8 mouse cellular contexts compared by ENCODE assay signal in genomic region chr2:131094823-131095222, GRCm38 (mm10). TPM values are rescaled to one million over a fixed set of nuclear protein-coding genes. Genes with fewer than 3 reads are reported as not detected.
DNase-seq lines count a peak whose midpoint lies in the region; ATAC-seq and TF ChIP-seq lines count a peak whose summit lies in the region.

No protein-coding gene starts in this region.

- H3K4me3 ChIP-seq in midbrain, embryonic 10.5 days: no peak overlapping the region
- no peak overlapping the region for H3K4me3 ChIP-seq in midbrain, embryonic 16.5 days (ENCODE audit: low read depth, low read length)
- no peak overlapping the region for H3K4me3 ChIP-seq in intestine, embryonic 14.5 days (ENCODE audit: low read depth, low read length)
- H3K4me3 ChIP-seq in midbrain, embryonic 15.5 days: no peak overlapping the region
- H3K4me3 ChIP-seq in spleen, adult 2 months (ENCODE audit: extremely low read depth, insufficient read depth, insufficient read length): no peak overlapping the region

- no peaks in the 10 kb centered on the region for H3K9me3 ChIP-seq in midbrain, embryonic 10.5 days (replicated peaks)
- no peaks in the 10 kb centered on the region for H3K9me3 ChIP-seq in midbrain, embryonic 16.5 days (replicated peaks; ENCODE audit: control insufficient read depth, low read length, poor library complexity, severe bottlenecking)
- H3K9me3 ChIP-seq in intestine, embryonic 14.5 days (ENCODE audit: control insufficient read depth, low read length): no peaks in the 10 kb centered on the region
- no peaks in the 10 kb centered on the region for H3K9me3 ChIP-seq in midbrain, embryonic 15.5 days

- H3K27me3 ChIP-seq in midbrain, embryonic 10.5 days (ENCODE audit: low read depth, poor library complexity, severe bottlenecking): no peaks in the 10 kb centered on the region
- no peaks in the 10 kb centered on the region for H3K27me3 ChIP-seq in midbrain, embryonic 16.5 days (ENCODE audit: control insufficient read depth, insufficient read depth, low read depth, low read length)
- H3K27me3 ChIP-seq in intestine, embryonic 14.5 days (replicated peaks; ENCODE audit: control insufficient read depth, insufficient read depth, low read length): no peaks in the 10 kb centered on the region
- no peaks in the 10 kb centered on the region for H3K27me3 ChIP-seq in midbrain, embryonic 15.5 days (replicated peaks)
- no peaks in the 10 kb centered on the region for H3K27me3 ChIP-seq in spleen, adult 2 months (ENCODE audit: control insufficient read depth, insufficient read depth, low read length)

- no peak overlapping the region for H3K4me2 ChIP-seq in midbrain, embryonic 16.5 days (ENCODE audit: low read length)
- no peak overlapping the region for H3K4me2 ChIP-seq in intestine, embryonic 14.5 days (ENCODE audit: low read length)
- no peak overlapping the region for H3K4me2 ChIP-seq in midbrain, embryonic 15.5 days

- 3% methylated on average over 1 of the region's 1 CpGs for WGBS in midbrain, embryonic 10.5 days
- 0% methylated on average over 1 of the region's 1 CpGs for WGBS in midbrain, embryonic 16.5 days
- WGBS in intestine, embryonic 14.5 days: 0% methylated on average over 1 of the region's 1 CpGs
- WGBS in midbrain, embryonic 15.5 days: 0% methylated on average over 1 of the region's 1 CpGs
- 0% methylated on average over 1 of the region's 1 CpGs for WGBS in spleen, adult 2 months

- no peak overlapping the region for H3K27ac ChIP-seq in midbrain, embryonic 10.5 days (replicated peaks)
- H3K27ac ChIP-seq in midbrain, embryonic 16.5 days (ENCODE audit: low read length): no peak overlapping the region
- no peak overlapping the region for H3K27ac ChIP-seq in intestine, embryonic 14.5 days (ENCODE audit: low read depth)
- no peak overlapping the region for H3K27ac ChIP-seq in midbrain, embryonic 15.5 days
- no peak overlapping the region for H3K27ac ChIP-seq in spleen, adult 2 months (ENCODE audit: insufficient read depth, low read length)

- ATAC-seq in midbrain, embryonic 16.5 days: no peak
- 0 out of 2 replicates have a peak, but pooled peaks have one; percentile 29 for ATAC-seq in intestine, embryonic 14.5 days (replicated peaks; ENCODE audit: low FRiP score, low TSS enrichment, low read depth)
- ATAC-seq in midbrain, embryonic 15.5 days (replicated peaks): peak; percentile 37; the same call in 1 of the 2 replicates

- DNase-seq in midbrain, embryonic 10.5 days (ENCODE audit: low spot score): peak; percentile 72
- peak; percentile 81 to 83 for DNase-seq in cerebellum, postnatal 25 days
- DNase-seq in gastrocnemius, adult 18-20 months (ENCODE audit: low spot score): peak; percentile 83
- DNase-seq in intestine, embryonic 14.5 days (ENCODE audit: low spot score): peak; percentile 87
- DNase-seq in left cerebral cortex, postnatal 25 days (ENCODE audit: low spot score in 2 of 2): peak; percentile 81 to 83
- DNase-seq in spleen, adult 2 months (ENCODE audit: low read depth in 1 of 2, low spot score in 2 of 2): peak; percentile 25 to 63

- peaks cover 11% of the 10 kb centered on the region for H3K4me1 ChIP-seq in midbrain, embryonic 10.5 days
- H3K4me1 ChIP-seq in midbrain, embryonic 16.5 days (ENCODE audit: control insufficient read depth, insufficient read depth, low read length): no peaks in the 10 kb centered on the region
- peaks cover 7% of the 10 kb centered on the region; the same call in 1 of the 2 replicates for H3K4me1 ChIP-seq in intestine, embryonic 14.5 days (replicated peaks; ENCODE audit: control insufficient read depth, insufficient read depth, low read length)
- no peaks in the 10 kb centered on the region for H3K4me1 ChIP-seq in midbrain, embryonic 15.5 days
- H3K4me1 ChIP-seq in spleen, adult 2 months (ENCODE audit: control insufficient read depth, insufficient read depth, insufficient read length): no peaks in the 10 kb centered on the region; the same call in 1 of the 2 replicates

- intact Hi-C loops in left cerebral cortex, postnatal 25 days (cut with DNase I): loop anchor here (1.0 to 5.0 kb wide), 5 partner anchors 47 to 322 kb away; partner anchors contain the start of genes 1700037H04Rik and Mavs

- no peak overlapping the region for H3K9ac ChIP-seq in midbrain, embryonic 16.5 days (ENCODE audit: low read depth, low read length)
- no peak overlapping the region for H3K9ac ChIP-seq in intestine, embryonic 14.5 days (ENCODE audit: low read length)
- H3K9ac ChIP-seq in midbrain, embryonic 15.5 days: no peak overlapping the region

- no peaks in the 10 kb centered on the region for H3K36me3 ChIP-seq in midbrain, embryonic 10.5 days
- no peaks in the 10 kb centered on the region for H3K36me3 ChIP-seq in midbrain, embryonic 16.5 days (ENCODE audit: control insufficient read depth, insufficient read depth, low read length)
- no peaks in the 10 kb centered on the region for H3K36me3 ChIP-seq in intestine, embryonic 14.5 days (ENCODE audit: control insufficient read depth, insufficient read depth, low read length)
- no peaks in the 10 kb centered on the region for H3K36me3 ChIP-seq in midbrain, embryonic 15.5 days (replicated peaks)
- H3K36me3 ChIP-seq in spleen, adult 2 months (ENCODE audit: control insufficient read depth, insufficient read depth, low read length): no peaks in the 10 kb centered on the region

- TF ChIP-seq POLR2A in spleen, adult 2 months (IDR thresholded peaks at IDR 0.05; ENCODE audit: low read depth, low read length): no peak

- peak; percentile 99 for TF ChIP-seq CTCF in spleen, adult 2 months (IDR thresholded peaks at IDR 0.05; ENCODE audit: extremely low read depth, insufficient read depth, insufficient read length, insufficient replicate concordance)

RNA-seq across cellular contexts. Expression of gene Siglec1, which starts 8.3 kb away (rescaled TPM):
- polyA plus RNA-seq in midbrain, embryonic 10.5 days (2016; fragmentation: Nextera tagmentation; extraction: Ambion mirVana): 0.12 TPM in 2 replicates
- 0.15 and 0.18 TPM in 2 replicates for polyA plus RNA-seq in midbrain, embryonic 16.5 days (2015; fragmentation: Nextera tagmentation; extraction: Ambion mirVana)
- total RNA-seq in gastrocnemius, adult 18-20 months (2021): under 1 TPM; 0.59 to 0.71 TPM
- polyA plus RNA-seq in intestine, embryonic 14.5 days (2014; fragmentation: Nextera tagmentation; extraction: Ambion mirVana): 0.30 and 0.41 TPM in 2 replicates
- under 1 TPM; 0.23 to 0.28 TPM for total RNA-seq in left cerebral cortex, postnatal 25 days (2021)
- 0.27 and 0.59 TPM in 2 replicates for polyA plus RNA-seq in midbrain, embryonic 15.5 days (2015; fragmentation: Nextera tagmentation; extraction: Ambion mirVana)
- polyA plus RNA-seq in spleen, adult 2 months (2012; rRNA removed): 36.1 and 42.3 TPM in 2 replicates

RNA-seq across cellular contexts. Expression of gene Adam33, which starts 31.2 kb away (rescaled TPM):
- 0.84 and 1.1 TPM in 2 replicates for polyA plus RNA-seq in midbrain, embryonic 10.5 days (2016; fragmentation: Nextera tagmentation; extraction: Ambion mirVana)
- polyA plus RNA-seq in midbrain, embryonic 16.5 days (2015; fragmentation: Nextera tagmentation; extraction: Ambion mirVana): 1.2 and 1.5 TPM in 2 replicates
- 1 to 10 TPM; 1.3 to 1.9 TPM for total RNA-seq in gastrocnemius, adult 18-20 months (2021)
- polyA plus RNA-seq in intestine, embryonic 14.5 days (2014; fragmentation: Nextera tagmentation; extraction: Ambion mirVana): 1.8 and 1.9 TPM in 2 replicates
- 1 to 10 TPM; 4.1 to 6.9 TPM for total RNA-seq in left cerebral cortex, postnatal 25 days (2021)
- polyA plus RNA-seq in midbrain, embryonic 15.5 days (2015; fragmentation: Nextera tagmentation; extraction: Ambion mirVana): 1.3 and 2.1 TPM in 2 replicates
- 17.5 and 18.9 TPM in 2 replicates for polyA plus RNA-seq in spleen, adult 2 months (2012; rRNA removed)

RNA-seq across cellular contexts. Expression of gene Hspa12b, which starts 32.3 kb away (rescaled TPM):
- polyA plus RNA-seq in midbrain, embryonic 10.5 days (2016; fragmentation: Nextera tagmentation; extraction: Ambion mirVana): 6.5 and 7.6 TPM in 2 replicates
- polyA plus RNA-seq in midbrain, embryonic 16.5 days (2015; fragmentation: Nextera tagmentation; extraction: Ambion mirVana): 4.5 and 5.0 TPM in 2 replicates
- total RNA-seq in gastrocnemius, adult 18-20 months (2021): 10 to 100 TPM in 1 of 2 experiments, 1 to 10 TPM in 1; 8.9 to 14.9 TPM
- 5.4 and 6.8 TPM in 2 replicates for polyA plus RNA-seq in intestine, embryonic 14.5 days (2014; fragmentation: Nextera tagmentation; extraction: Ambion mirVana)
- total RNA-seq in left cerebral cortex, postnatal 25 days (2021): 1 to 10 TPM; 8.9 TPM
- polyA plus RNA-seq in midbrain, embryonic 15.5 days (2015; fragmentation: Nextera tagmentation; extraction: Ambion mirVana): 4.4 and 4.6 TPM in 2 replicates
- polyA plus RNA-seq in spleen, adult 2 months (2012; rRNA removed): 2.0 and 2.1 TPM in 2 replicates

RNA-seq across cellular contexts. Expression of gene Gm11037, which starts 38.5 kb away (rescaled TPM):
- polyA plus RNA-seq in midbrain, embryonic 10.5 days (2016; fragmentation: Nextera tagmentation; extraction: Ambion mirVana): not detected in 2 replicates
- not detected in 2 replicates for polyA plus RNA-seq in midbrain, embryonic 16.5 days (2015; fragmentation: Nextera tagmentation; extraction: Ambion mirVana)
- not detected for total RNA-seq in gastrocnemius, adult 18-20 months (2021)
- polyA plus RNA-seq in intestine, embryonic 14.5 days (2014; fragmentation: Nextera tagmentation; extraction: Ambion mirVana): not detected in 2 replicates
- total RNA-seq in left cerebral cortex, postnatal 25 days (2021): not detected
- not detected in 2 replicates for polyA plus RNA-seq in midbrain, embryonic 15.5 days (2015; fragmentation: Nextera tagmentation; extraction: Ambion mirVana)
- not detected in 2 replicates for polyA plus RNA-seq in spleen, adult 2 months (2012; rRNA removed)

RNA-seq across cellular contexts. Expression of gene Gfra4, which starts 51.9 kb away (rescaled TPM):
- polyA plus RNA-seq in midbrain, embryonic 10.5 days (2016; fragmentation: Nextera tagmentation; extraction: Ambion mirVana): 3.6 and 3.7 TPM in 2 replicates
- polyA plus RNA-seq in midbrain, embryonic 16.5 days (2015; fragmentation: Nextera tagmentation; extraction: Ambion mirVana): 45.9 and 49.8 TPM in 2 replicates
- 1 to 10 TPM; 1.8 to 1.9 TPM for total RNA-seq in gastrocnemius, adult 18-20 months (2021)
- polyA plus RNA-seq in intestine, embryonic 14.5 days (2014; fragmentation: Nextera tagmentation; extraction: Ambion mirVana): 13.7 and 15.8 TPM in 2 replicates
- total RNA-seq in left cerebral cortex, postnatal 25 days (2021): 10 to 100 TPM; 58.3 to 63.0 TPM
- polyA plus RNA-seq in midbrain, embryonic 15.5 days (2015; fragmentation: Nextera tagmentation; extraction: Ambion mirVana): 39.4 and 43.1 TPM in 2 replicates
- polyA plus RNA-seq in spleen, adult 2 months (2012; rRNA removed): 3.2 and 4.3 TPM in 2 replicates

Comparison
In these comparisons a context has a peak if more than half of its experiments do, and no peak if none do; other contexts are left out.
1. RNA of gene Siglec1, which starts 8.3 kb away (polyA plus RNA-seq): 36.1 to 42.3 TPM in spleen, adult 2 months; 0.30 to 0.41 TPM in intestine, embryonic 14.5 days, 0.27 to 0.59 TPM in midbrain, embryonic 15.5 days, 0.15 to 0.18 TPM in midbrain, embryonic 16.5 days and 0.12 TPM in midbrain, embryonic 10.5 days; every median in the first group is over 10 times any median in the second.
2. Peak in every context shown above with its lines, with median percentiles within 50 percentile points of each other: DNase-seq.